Mouse (Mus musculus): ENCODE data around the gene Unc13d. TPM values are rescaled to one million over a fixed set of nuclear protein-coding genes. Genes with fewer than 3 reads are reported as not detected.
"Not testable (repeated sequence)": the region's sequence is repeated elsewhere in the genome, so short reads cannot be mapped to it uniquely, and the experiment has no call there.

Gene Unc13d
- polyA plus RNA-seq, 1 experiment: 7.1 TPM

GRCm38 (mm10) chr11:116100385-116100784 lies 22.6 kb upstream of the Unc13d start:
- no peaks in the 10 kb centered on the region for H3K27me3 ChIP-seq (ENCODE audit: control insufficient read depth, insufficient read depth, low read length)
- 47% methylated on average over 6 of the region's 6 CpGs for WGBS
- no peak overlapping the region for H3K4me3 ChIP-seq (ENCODE audit: low read depth, low read length)
- H3K27ac ChIP-seq (ENCODE audit: insufficient read depth, low read depth, low read length): peak overlapping the region; percentile 68
- TF ChIP-seq CTCF (IDR thresholded peaks at IDR 0.05; ENCODE audit: extremely low read depth, insufficient read length, insufficient replicate concordance, low read depth, low read length) (no peak), POLR2A (IDR thresholded peaks at IDR 0.05; ENCODE audit: low read depth, low read length) (no peak)
- no peaks in the 10 kb centered on the region for H3K36me3 ChIP-seq (ENCODE audit: control insufficient read depth, insufficient read depth, low read length)
- H3K4me1 ChIP-seq (ENCODE audit: control insufficient read depth, insufficient read depth, insufficient read length, low read length): peaks cover 14% of the 10 kb centered on the region

DNA sequence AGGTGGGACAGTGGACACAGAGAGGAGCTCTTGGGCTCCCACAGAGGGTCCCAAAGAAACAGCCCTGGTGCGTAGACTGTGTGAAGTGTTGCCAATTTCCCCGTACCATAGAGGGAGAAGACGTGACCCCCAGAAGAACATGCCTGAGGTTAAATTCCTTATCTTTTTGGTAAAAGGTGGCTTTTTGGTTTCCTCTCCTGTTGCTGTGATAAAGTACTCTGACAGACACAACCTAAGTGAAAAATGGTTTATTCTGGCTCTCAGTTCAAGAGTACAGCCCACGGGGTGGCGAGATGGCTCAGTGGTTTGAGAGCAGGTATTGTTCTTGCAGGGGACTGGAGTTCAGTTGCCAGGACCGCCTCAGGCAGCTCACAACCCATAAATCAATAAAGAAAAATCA lies 21.7 kb upstream of the Unc13d start:
- no peak overlapping the region for H3K4me3 ChIP-seq (ENCODE audit: low read depth, low read length)
- TF ChIP-seq POLR2A (IDR thresholded peaks at IDR 0.05; ENCODE audit: low read depth, low read length) (no peak), CTCF (IDR thresholded peaks at IDR 0.05; ENCODE audit: extremely low read depth, insufficient read length, insufficient replicate concordance, low read depth, low read length) (no peak)
- H3K27ac ChIP-seq (ENCODE audit: insufficient read depth, low read depth, low read length): peak overlapping the region; percentile 64
- no peaks in the 10 kb centered on the region for H3K36me3 ChIP-seq (ENCODE audit: control insufficient read depth, insufficient read depth, low read length)
- 77% methylated on average over 6 of the region's 6 CpGs for WGBS
- no peaks in the 10 kb centered on the region for H3K27me3 ChIP-seq (ENCODE audit: control insufficient read depth, insufficient read depth, low read length)
- H3K4me1 ChIP-seq (ENCODE audit: control insufficient read depth, insufficient read depth, insufficient read length, low read length): peaks cover 17% of the 10 kb centered on the region

- no peaks in the 10 kb centered on the region for H3K27me3 ChIP-seq (ENCODE audit: control insufficient read depth, insufficient read depth, low read length)
- no peaks in the 10 kb centered on the region for H3K36me3 ChIP-seq (ENCODE audit: control insufficient read depth, insufficient read depth, low read length)
- H3K27ac ChIP-seq (ENCODE audit: insufficient read depth, low read depth, low read length): peak overlapping the region; percentile 64
- peaks cover 13% of the 10 kb centered on the region for H3K4me1 ChIP-seq (ENCODE audit: control insufficient read depth, insufficient read depth, insufficient read length, low read length)
- H3K4me3 ChIP-seq (ENCODE audit: low read depth, low read length): no peak overlapping the region
- TF ChIP-seq CTCF (IDR thresholded peaks at IDR 0.05; ENCODE audit: extremely low read depth, insufficient read length, insufficient replicate concordance, low read depth, low read length): no peak
- no peak for TF ChIP-seq POLR2A (IDR thresholded peaks at IDR 0.05; ENCODE audit: low read depth, low read length)
- 61% methylated on average over 14 of the region's 14 CpGs for WGBS
Observed at GRCm38 (mm10) chr11:116098711-116099460, 21.1 kb upstream of the Unc13d start.

DNA sequence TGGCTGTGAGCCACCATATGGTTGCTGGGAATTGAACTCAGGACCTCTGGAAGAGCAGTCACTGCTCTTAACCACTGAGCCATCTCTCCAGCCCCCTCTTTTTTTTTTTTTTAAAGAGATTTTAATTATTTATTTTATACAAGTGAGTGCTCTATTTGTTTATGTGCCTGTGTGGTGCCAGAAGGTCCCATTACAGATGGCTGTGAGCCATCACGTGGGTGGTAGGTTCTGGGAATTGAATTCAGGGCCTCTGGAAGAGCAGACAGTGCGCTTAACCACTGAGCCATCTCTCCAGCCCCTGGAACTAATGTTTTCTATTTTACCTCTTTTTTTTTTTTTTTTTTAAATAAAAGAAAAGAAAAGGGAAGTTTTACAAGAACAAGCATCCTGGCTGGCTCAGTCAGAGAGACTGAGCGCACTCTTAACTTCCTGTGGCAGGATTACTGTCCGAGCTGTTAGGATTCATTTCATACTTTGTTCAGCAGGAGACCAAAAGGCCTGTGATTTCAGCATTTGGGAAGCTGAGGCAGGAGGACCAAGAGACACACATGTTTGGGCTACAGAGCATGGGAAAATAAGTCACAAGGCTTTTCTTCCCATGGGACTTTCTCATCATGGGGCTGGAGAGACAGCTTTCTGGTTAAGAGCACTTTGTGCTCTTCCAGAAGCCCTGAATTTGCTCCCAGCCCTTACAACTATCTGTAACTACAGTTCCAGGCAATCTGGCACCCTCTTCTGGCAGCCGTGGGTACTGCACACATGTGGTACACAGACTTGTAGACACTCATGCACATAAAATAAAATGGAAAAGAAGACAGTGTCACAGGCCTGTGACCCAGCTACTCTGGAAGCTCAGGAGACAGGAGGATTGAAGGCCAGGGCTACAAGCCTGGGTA lies 18.7 kb upstream of the Unc13d start:
- H3K4me1 ChIP-seq (ENCODE audit: control insufficient read depth, insufficient read depth, insufficient read length, low read length): peaks cover 10% of the 10 kb centered on the region
- H3K27ac ChIP-seq (ENCODE audit: insufficient read depth, low read depth, low read length): no peak overlapping the region
- 85% methylated on average over 5 of the region's 5 CpGs for WGBS
- no peaks in the 10 kb centered on the region for H3K27me3 ChIP-seq (ENCODE audit: control insufficient read depth, insufficient read depth, low read length)
- TF ChIP-seq POLR2A (IDR thresholded peaks at IDR 0.05; ENCODE audit: low read depth, low read length) (no peak), CTCF (IDR thresholded peaks at IDR 0.05; ENCODE audit: extremely low read depth, insufficient read length, insufficient replicate concordance, low read depth, low read length) (peak; percentile 60; the same call in 1 of the 2 replicates)
- H3K36me3 ChIP-seq (ENCODE audit: control insufficient read depth, insufficient read depth, low read length): no peaks in the 10 kb centered on the region
- no peak overlapping the region for H3K4me3 ChIP-seq (ENCODE audit: low read depth, low read length)

DNA sequence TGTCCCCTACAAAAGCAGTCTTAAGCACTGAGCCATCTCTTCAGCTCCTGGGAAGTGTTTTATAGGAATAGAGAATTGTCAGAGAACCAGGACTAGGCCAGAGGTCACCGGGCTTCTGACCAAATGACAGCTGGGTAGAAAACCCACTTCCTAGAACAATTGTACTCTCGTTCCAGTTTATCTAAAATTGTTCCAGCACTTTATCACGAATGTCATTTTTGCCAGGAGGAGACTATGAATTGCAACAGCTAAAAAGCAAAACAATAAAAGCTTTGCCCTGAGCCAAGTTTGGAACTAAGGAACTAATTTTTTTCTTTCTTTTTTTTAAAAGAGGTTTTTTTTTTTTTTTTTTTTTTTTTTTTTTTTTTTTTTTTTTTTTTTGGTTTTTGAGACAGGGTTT lies 17.8 kb upstream of the Unc13d start:
- H3K4me3 ChIP-seq (ENCODE audit: low read depth, low read length): no peak overlapping the region
- peak overlapping the region; percentile 1; the same call in 1 of the 2 replicates for H3K27ac ChIP-seq (ENCODE audit: insufficient read depth, low read depth, low read length)
- 31% methylated on average over 3 of the region's 3 CpGs for WGBS
- H3K27me3 ChIP-seq (ENCODE audit: control insufficient read depth, insufficient read depth, low read length): no peaks in the 10 kb centered on the region
- peaks cover 6% of the 10 kb centered on the region for H3K4me1 ChIP-seq (ENCODE audit: control insufficient read depth, insufficient read depth, insufficient read length, low read length)
- H3K36me3 ChIP-seq (ENCODE audit: control insufficient read depth, insufficient read depth, low read length): no peaks in the 10 kb centered on the region
- TF ChIP-seq CTCF (IDR thresholded peaks at IDR 0.05; ENCODE audit: extremely low read depth, insufficient read length, insufficient replicate concordance, low read depth, low read length) (no peak), POLR2A (IDR thresholded peaks at IDR 0.05; ENCODE audit: low read depth, low read length) (no peak)

DNA sequence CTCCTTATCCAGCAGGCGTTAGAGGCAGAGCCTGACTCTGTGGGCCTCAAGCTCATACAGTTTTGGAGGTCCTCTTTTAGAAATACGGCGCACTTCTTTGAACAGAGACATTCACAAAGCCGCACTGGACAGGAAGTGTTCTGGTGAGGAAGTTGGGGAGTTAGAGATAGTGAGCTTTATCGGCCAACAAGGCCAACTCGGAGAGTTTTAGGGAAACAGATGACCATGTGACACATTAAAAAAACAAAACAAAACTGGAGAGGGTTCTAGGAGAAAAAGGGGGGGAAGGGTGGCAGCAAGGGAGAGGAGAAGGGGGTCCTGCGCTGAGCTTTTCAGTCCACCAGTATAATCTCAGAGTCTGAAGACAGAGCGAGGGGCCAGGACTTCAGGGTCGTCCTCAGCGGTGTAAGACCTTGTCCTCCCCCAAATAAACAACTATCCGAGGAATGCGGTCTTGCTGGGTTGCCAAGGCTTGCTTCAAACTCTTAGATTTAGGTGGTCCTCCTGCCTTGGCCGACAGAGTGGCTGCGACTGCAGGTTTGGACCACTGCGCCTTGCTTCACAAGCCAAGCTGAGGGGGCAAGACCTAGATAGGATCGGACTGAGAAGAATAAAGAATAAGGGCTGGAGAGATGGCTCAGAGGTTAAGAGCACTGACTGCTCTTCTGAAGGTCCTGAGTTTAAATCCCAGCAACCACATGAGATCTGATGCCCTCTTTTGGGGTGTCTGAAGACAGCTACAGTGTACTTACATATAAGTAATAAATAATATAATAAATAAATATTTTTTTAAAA lies 16.2 kb upstream of the Unc13d start:
- H3K27ac ChIP-seq (ENCODE audit: insufficient read depth, low read depth, low read length): peak overlapping the region; percentile 60
- H3K4me1 ChIP-seq (ENCODE audit: control insufficient read depth, insufficient read depth, insufficient read length, low read length): peaks cover 3% of the 10 kb centered on the region; the same call in 1 of the 2 replicates
- H3K4me3 ChIP-seq (ENCODE audit: low read depth, low read length): no peak overlapping the region
- H3K27me3 ChIP-seq (ENCODE audit: control insufficient read depth, insufficient read depth, low read length): no peaks in the 10 kb centered on the region
- no peaks in the 10 kb centered on the region for H3K36me3 ChIP-seq (ENCODE audit: control insufficient read depth, insufficient read depth, low read length)
- TF ChIP-seq POLR2A (IDR thresholded peaks at IDR 0.05; ENCODE audit: low read depth, low read length): no peak
- no peak for TF ChIP-seq CTCF (IDR thresholded peaks at IDR 0.05; ENCODE audit: extremely low read depth, insufficient read length, insufficient replicate concordance, low read depth, low read length)
- WGBS: 60% methylated on average over 16 of the region's 16 CpGs

- not testable (repeated sequence) for H3K36me3 ChIP-seq (ENCODE audit: control insufficient read depth, insufficient read depth, low read length); H3K4me1 ChIP-seq (ENCODE audit: control insufficient read depth, insufficient read depth, insufficient read length, low read length); H3K27ac ChIP-seq (ENCODE audit: insufficient read depth, low read depth, low read length); H3K4me3 ChIP-seq (ENCODE audit: low read depth, low read length); H3K27me3 ChIP-seq (ENCODE audit: control insufficient read depth, insufficient read depth, low read length)
- 88% methylated on average over 6 of the region's 6 CpGs for WGBS
Observed at GRCm38 (mm10) chr11:116092959-116093358, 15.2 kb upstream of the Unc13d start.
